Mouse (Mus musculus) neural tube, embryonic 12.5 days (tissue): ENCODE measurements around the gene Naa16. TPM values are rescaled to one million over a fixed set of nuclear protein-coding genes. Genes with fewer than 3 reads are reported as not detected.

Experiments used
- ATAC-seq: fragments of 200-750 bp; cut with Nextera tagmentation; 2 replicates; pipeline ENCODE4 v1.8.0; 2017; ENCODE audit warnings: low read depth, mild to moderate bottlenecking, moderate TSS enrichment, moderate library complexity; ENCODE audit not compliant: low FRiP score
- H3K27ac ChIP-seq: fragments of 300-500 bp; sonication (generic); 2 replicates; pipeline ENCODE4 v1.5.1; 2016
- H3K27me3 ChIP-seq: fragments of 300-500 bp; sonication (generic); replicated peaks from 2 replicates; pipeline ENCODE4 v1.6.1; 2016; ENCODE audit warnings: mild to moderate bottlenecking
- H3K36me3 ChIP-seq: fragments of 300-500 bp; sonication (generic); 2 replicates; pipeline ENCODE4 v1.6.1; 2016; ENCODE audit warnings: mild to moderate bottlenecking
- H3K4me1 ChIP-seq: fragments of 300-500 bp; sonication (generic); 2 replicates; pipeline ENCODE4 v1.6.1; 2016
- H3K4me2 ChIP-seq: fragments of 300-500 bp; sonication (generic); replicated peaks from 2 replicates; pipeline ENCODE4 v1.6.1; 2016; ENCODE audit warnings: mild to moderate bottlenecking
- H3K4me3 ChIP-seq: fragments of 300-500 bp; sonication (generic); 2 replicates; pipeline ENCODE4 v1.5.1; 2016
- H3K9ac ChIP-seq: fragments of 300-500 bp; sonication (generic); 2 replicates; pipeline ENCODE4 v1.6.1; 2016; ENCODE audit warnings: mild to moderate bottlenecking
- H3K9me3 ChIP-seq: fragments of 300-500 bp; sonication (generic); 2 replicates; pipeline ENCODE4 v1.6.1; 2016; ENCODE audit warnings: mild to moderate bottlenecking
- WGBS: fragments of 180-500 bp; shearing (Covaris S2); methylation state at CpG from one replicate; pipeline ENCODE4 v1.1.7; 2016; 5-methylcytosine and 5-hydroxymethylcytosine counted together
- polyA plus RNA-seq: library from polyadenylated mRNA; unstranded; fragments of >200 nt; fragmentation: Nextera tagmentation; extraction: Ambion mirVana; gene quantifications from 2 replicates; pipeline ENCODE4 v1.2.1, GENCODE M21; 2016

Naa16 gene
- polyA plus RNA-seq, 1 experiment from 2014 or later = 31.6 TPM

DNA sequence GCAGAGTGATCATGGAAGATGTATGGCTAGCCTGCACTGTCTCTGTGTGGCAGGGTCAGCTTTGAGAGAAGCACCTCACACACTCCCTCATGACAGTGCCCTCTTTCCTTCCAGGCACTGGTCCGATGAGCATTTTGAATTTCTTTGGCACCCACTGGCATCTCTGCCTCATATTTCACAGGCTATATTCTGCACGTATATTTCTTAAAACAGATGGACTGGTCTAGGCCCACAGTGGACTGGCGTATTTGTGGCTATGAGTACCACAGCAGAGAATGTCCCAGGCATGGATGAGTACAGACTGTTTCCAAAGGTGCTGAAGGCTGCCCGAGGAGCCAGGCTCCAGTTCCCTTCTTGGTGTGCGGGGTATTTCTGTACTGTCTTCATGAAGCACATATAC is 68.7 kb downstream of the Naa16 start:
- ATAC-seq = no peak

DNA sequence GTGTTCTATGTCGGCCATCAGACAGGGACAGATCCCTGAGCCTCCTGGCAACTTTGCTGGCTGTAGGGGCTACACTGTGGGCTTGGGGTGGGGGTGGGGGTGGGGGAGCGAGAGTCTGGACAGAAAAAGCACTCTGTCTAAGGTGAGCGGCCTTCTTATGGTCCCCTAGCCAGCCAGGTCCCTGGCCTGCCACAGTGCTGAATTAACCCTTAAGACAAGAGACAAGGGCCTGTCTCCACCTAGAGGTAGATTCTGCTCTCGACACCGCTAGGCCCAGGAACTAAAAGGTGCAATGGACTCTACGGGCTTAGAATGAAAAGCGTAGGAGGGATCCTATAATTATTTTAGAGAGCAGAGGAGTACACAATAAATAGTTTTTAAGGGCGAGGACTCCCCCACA is 69.4 kb downstream of the Naa16 start:
- H3K4me1 ChIP-seq = no peaks in the 10 kb centered on the region
- H3K36me3 ChIP-seq = no peaks in the 10 kb centered on the region
- no peaks in the 10 kb centered on the region for H3K27me3 ChIP-seq
- ATAC-seq = peak; percentile 61; the same call in 1 of the 2 replicates
- no peak overlapping the region for H3K4me3 ChIP-seq
- H3K4me2 ChIP-seq = no peak overlapping the region
- H3K9me3 ChIP-seq = no peaks in the 10 kb centered on the region
- WGBS = 29% methylated on average over 8 of the region's 8 CpGs
- no peak overlapping the region for H3K27ac ChIP-seq
- no peak overlapping the region for H3K9ac ChIP-seq

More for the DNA sequence above, 68.7 kb downstream of the Naa16 start:
- no peaks in the 10 kb centered on the region for H3K9me3 ChIP-seq
- H3K4me2 ChIP-seq = no peak overlapping the region
- no peak overlapping the region for H3K9ac ChIP-seq
- no peak overlapping the region for H3K27ac ChIP-seq
- H3K4me3 ChIP-seq = no peak overlapping the region
- no peaks in the 10 kb centered on the region for H3K36me3 ChIP-seq
- WGBS = 89% methylated on average over 5 of the region's 5 CpGs
- no peaks in the 10 kb centered on the region for H3K4me1 ChIP-seq
- no peaks in the 10 kb centered on the region for H3K27me3 ChIP-seq

DNA sequence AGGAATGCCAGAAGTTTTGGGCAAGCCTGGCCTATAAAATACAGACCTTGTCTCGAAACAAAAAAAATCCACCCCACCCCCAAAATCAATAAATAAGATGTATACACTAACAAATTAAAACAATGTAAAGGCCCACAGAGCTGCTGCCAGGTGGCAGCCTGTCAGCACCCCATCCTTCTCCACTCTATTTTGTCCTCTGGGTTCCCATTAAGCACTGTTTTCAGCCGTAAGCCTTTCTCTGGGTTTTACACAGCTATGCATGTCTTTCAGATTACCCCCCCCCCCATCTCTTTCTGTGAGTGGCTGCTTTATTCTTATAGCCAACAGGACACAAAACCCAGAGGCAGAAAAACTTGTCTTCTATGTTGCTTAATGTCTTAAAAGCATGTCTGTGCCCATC is 73.0 kb downstream of the Naa16 start:
- Histone ChIP-seq H3K4me3 (no peak overlapping the region), H3K27me3 (no peaks in the 10 kb centered on the region), H3K9me3 (no peaks in the 10 kb centered on the region), H3K4me2 (no peak overlapping the region), H3K9ac (no peak overlapping the region), H3K4me1 (no peaks in the 10 kb centered on the region), H3K36me3 (no peaks in the 10 kb centered on the region), H3K27ac (no peak overlapping the region)
- 55% methylated on average over 2 of the region's 2 CpGs for WGBS
- no peak for ATAC-seq

DNA sequence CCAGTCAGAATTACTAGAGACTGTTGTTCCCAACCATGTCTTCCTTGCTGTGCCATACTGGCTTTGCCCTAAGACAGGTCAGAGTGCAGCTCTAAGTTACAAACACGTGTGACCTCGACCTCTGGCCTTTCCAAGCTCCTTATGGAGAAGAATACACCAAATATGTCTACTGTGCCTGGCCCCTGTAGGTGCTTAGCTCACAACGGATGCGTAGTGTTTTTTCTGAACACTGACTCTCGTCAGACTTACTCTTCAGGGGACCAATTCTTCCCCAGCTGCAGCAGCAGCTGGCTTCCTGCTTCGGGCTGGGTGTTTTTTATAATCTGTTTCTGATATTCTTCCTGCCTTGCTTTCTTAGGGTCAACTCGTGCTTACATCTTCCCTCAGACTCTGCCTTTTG is 74.7 kb downstream of the Naa16 start:
- WGBS = 68% methylated on average over 7 of the region's 7 CpGs
- H3K4me2 ChIP-seq = no peak overlapping the region
- no peaks in the 10 kb centered on the region for H3K4me1 ChIP-seq
- no peaks in the 10 kb centered on the region for H3K36me3 ChIP-seq
- no peak for ATAC-seq
- H3K27ac ChIP-seq = no peak overlapping the region
- H3K4me3 ChIP-seq = no peak overlapping the region
- H3K9me3 ChIP-seq = no peaks in the 10 kb centered on the region
- H3K27me3 ChIP-seq = no peaks in the 10 kb centered on the region
- no peak overlapping the region for H3K9ac ChIP-seq

DNA sequence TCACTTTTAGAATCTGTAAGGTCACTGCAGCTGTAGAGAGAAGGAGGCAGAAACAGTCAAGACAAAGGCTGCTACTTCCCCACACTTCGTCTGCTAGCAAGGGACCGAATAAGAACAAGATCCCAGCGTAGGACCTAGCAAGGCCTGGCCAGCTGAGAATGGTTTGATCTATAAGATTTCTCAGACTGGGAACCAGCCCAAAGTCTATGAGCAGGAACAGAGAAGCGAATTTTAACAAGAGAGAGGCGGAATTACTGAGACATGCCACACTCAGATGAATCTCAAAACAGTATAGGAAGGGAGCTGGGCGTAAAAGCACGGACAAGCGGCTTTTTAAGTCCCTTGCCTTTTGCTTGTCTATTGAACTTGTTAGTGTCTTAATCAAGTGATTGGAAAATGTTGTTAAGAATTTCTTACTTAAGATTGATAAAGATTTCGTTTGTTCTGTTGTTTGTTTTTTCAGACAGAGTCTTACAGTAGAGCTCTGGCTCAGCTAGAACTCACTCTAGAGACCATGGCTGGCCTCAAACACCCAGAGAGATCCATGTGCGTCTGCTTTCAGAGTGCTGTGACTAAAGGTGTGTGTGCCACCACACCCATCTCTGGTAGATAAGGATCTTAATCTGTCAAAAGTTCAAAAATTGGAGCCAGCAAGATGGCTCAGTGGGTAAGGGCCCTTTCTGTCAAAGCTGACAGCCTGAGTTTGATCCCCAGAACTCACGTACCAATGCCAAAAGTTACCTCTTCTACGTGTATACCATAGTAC is 76.2 kb downstream of the Naa16 start:
- H3K9me3 ChIP-seq = no peaks in the 10 kb centered on the region
- no peak overlapping the region for H3K4me2 ChIP-seq
- H3K4me3 ChIP-seq = no peak overlapping the region
- no peak overlapping the region for H3K9ac ChIP-seq
- no peaks in the 10 kb centered on the region for H3K36me3 ChIP-seq
- no peaks in the 10 kb centered on the region for H3K27me3 ChIP-seq
- WGBS = 86% methylated on average over 12 of the region's 12 CpGs
- no peak overlapping the region for H3K27ac ChIP-seq
- ATAC-seq = no peak
- H3K4me1 ChIP-seq = no peaks in the 10 kb centered on the region

DNA sequence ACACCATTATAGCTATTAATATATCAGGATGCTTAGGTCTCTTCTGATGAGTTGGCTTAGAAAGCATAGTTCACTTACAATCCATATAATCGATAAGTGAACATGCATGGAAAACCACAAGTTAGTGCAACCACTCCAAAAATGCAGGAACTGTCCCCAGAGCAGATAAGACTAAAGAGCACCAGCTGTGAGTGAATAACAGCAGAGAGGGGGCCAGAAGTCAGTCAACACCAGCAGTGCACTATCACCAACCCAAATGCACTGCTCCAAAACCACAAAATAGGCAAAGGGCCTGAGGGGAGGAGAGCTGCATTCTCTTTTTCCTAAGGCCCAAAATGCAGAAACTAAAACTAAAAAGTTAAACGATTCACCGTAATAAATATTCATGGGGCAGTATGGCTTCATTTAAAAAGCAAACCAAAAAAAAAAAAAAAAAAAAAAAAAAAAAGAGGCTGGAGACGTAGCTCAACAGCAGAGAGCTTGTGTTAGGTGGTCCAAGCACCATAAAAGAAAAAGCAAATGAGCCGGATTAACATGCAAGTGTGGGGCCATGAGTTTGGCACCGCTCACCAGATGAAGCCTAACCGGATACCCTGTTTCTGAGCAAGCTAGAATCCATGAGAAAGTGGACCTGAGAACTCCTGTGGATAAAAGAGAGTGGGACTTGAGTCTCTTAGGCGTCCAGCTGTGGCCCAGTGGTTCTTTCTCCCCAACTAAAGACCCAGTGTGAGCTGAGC is 77.0 kb downstream of the Naa16 start:
- Histone ChIP-seq H3K9ac (no peak overlapping the region), H3K4me1 (0 out of 2 replicates have a peak, but pooled peaks cover 4% of the 10 kb centered on the region), H3K4me2 (no peak overlapping the region), H3K9me3 (no peaks in the 10 kb centered on the region), H3K36me3 (no peaks in the 10 kb centered on the region), H3K4me3 (no peak overlapping the region), H3K27ac (no peak overlapping the region), H3K27me3 (no peaks in the 10 kb centered on the region; the same call in 1 of the 2 replicates)
- no peak for ATAC-seq
- 72% methylated on average over 8 of the region's 8 CpGs for WGBS

DNA sequence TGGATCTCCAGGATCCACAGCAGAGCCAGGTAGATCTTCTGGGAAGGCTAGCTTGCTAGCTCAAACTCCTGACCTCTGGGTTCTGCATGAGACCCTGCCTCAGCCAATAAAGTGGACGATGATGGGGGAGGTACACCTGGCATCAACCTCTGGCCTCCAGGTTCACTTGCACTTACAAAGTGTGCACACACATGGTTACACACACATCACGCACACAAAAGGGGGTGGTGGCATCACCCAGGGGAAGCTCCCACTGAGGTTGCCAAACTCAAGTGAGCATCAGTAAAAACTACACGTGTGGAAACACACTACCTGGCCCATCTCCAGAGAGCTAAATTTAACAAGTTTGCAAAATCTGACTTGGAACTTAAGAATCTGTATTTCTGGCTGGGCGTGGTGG is 77.9 kb downstream of the Naa16 start:
- Histone ChIP-seq H3K4me3 (no peak overlapping the region), H3K9me3 (no peaks in the 10 kb centered on the region), H3K36me3 (no peaks in the 10 kb centered on the region), H3K27ac (no peak overlapping the region), H3K9ac (no peak overlapping the region), H3K4me1 (peaks cover 4% of the 10 kb centered on the region; the same call in 1 of the 2 replicates), H3K27me3 (no peaks in the 10 kb centered on the region; the same call in 1 of the 2 replicates), H3K4me2 (no peak overlapping the region)
- WGBS = 89% methylated on average over 4 of the region's 4 CpGs
- no peak for ATAC-seq

DNA sequence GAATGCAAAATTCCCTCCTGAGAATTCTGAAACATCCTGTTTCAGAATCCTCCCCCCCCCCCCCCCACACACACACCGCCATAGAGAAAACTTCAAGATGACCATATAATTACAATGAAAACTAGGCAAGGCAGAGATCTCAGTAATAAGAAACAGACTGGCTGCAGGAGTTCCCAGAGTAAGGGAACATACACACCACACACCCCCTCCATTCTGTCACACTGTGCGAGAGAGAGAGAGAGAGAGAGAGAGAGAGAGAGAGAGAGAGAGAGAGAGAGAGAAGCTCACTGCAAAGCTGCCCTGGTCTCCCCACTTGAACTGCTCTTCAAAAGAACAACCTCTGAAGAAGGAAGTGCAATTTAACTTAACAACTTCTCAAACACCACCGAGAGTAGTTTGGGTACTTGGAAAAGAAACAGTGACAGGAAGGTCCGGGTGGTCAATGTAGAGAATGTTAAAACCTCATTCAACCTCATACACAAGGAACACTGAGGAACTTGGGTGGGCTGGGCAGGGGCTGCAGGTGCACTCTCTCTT is 78.6 kb downstream of the Naa16 start:
- Histone ChIP-seq H3K4me3 (no peak overlapping the region), H3K9ac (no peak overlapping the region), H3K27ac (no peak overlapping the region), H3K4me1 (peaks cover 4% of the 10 kb centered on the region; the same call in 1 of the 2 replicates), H3K27me3 (no peaks in the 10 kb centered on the region; the same call in 1 of the 2 replicates), H3K36me3 (no peaks in the 10 kb centered on the region), H3K4me2 (no peak overlapping the region), H3K9me3 (no peaks in the 10 kb centered on the region)
- 41% methylated on average over 4 of the region's 4 CpGs for WGBS
- no peak for ATAC-seq

DNA sequence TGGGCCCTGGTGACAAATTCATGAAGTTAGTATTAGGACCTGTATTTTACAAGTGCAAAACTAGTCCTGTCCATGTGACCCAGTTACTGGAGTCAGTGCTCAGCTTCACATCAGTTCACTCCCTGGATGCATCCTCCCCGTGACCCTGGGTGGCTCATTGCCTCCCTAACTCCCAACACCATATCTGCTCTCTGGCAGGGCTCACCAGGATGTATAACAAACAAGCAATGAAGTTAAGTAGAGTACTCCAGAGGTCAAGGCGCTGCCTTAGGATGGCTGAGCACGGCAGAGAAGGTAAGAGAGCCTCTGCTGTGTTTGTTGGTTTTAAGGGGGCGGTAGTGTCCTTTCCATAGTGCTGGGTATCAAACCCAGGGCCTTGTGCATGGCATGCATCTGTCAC is 81.5 kb downstream of the Naa16 start:
- no peak overlapping the region for H3K4me3 ChIP-seq
- WGBS = 44% methylated on average over 4 of the region's 4 CpGs
- H3K4me2 ChIP-seq = no peak overlapping the region
- no peaks in the 10 kb centered on the region for H3K9me3 ChIP-seq
- H3K9ac ChIP-seq = no peak overlapping the region
- H3K36me3 ChIP-seq = no peaks in the 10 kb centered on the region
- no peak for ATAC-seq
- H3K27ac ChIP-seq = no peak overlapping the region
- H3K4me1 ChIP-seq = peaks cover 4% of the 10 kb centered on the region; the same call in 1 of the 2 replicates
- no peaks in the 10 kb centered on the region; the same call in 1 of the 2 replicates for H3K27me3 ChIP-seq

DNA sequence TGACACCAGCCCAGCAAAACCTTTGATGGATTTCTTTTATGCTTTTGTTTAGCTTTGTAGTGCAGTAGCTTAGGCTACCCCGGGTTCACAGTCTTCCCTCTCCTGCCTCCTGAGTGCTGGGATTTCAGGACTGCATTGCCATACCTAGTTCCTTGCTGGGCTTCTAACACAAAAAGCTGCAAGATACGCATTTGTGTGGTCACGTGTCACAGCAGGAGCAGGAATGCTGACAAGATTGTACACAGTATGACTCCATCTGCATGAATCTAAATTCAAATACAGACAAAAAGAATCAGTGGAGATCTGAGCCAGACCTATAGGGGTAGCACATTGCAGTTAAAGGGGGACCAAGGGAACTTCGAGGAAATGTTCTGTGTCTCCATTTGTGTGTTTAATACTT is 82.2 kb downstream of the Naa16 start:
- no peaks in the 10 kb centered on the region; the same call in 1 of the 2 replicates for H3K27me3 ChIP-seq
- ATAC-seq = no peak
- 19% methylated on average over 4 of the region's 4 CpGs for WGBS
- no peak overlapping the region for H3K4me3 ChIP-seq
- no peak overlapping the region for H3K9ac ChIP-seq
- H3K4me1 ChIP-seq = peaks cover 4% of the 10 kb centered on the region; the same call in 1 of the 2 replicates
- no peaks in the 10 kb centered on the region for H3K9me3 ChIP-seq
- H3K36me3 ChIP-seq = no peaks in the 10 kb centered on the region
- no peak overlapping the region for H3K4me2 ChIP-seq
- H3K27ac ChIP-seq = no peak overlapping the region

DNA sequence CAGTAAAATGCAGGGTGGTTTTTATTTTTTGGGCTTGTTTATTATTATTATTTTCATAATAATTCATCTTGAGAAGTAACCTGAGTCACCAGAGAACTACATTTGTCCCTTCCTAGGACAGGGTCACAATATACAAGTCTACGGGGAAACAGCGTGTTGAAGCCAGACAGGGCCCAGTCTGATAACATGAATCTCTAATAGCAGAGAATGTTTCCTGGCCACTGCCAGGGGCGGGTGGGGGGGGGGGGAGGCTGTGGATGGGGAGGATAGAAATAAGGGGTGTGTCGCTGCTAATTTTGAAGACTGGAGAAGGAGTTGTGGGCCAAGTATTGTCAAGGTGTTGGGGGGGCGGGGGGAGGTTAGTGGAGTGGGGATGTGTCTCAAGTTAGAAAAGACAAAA is 82.7 kb downstream of the Naa16 start:
- no peak overlapping the region for H3K9ac ChIP-seq
- H3K4me2 ChIP-seq = no peak overlapping the region
- H3K36me3 ChIP-seq = no peaks in the 10 kb centered on the region
- H3K4me3 ChIP-seq = no peak overlapping the region
- H3K4me1 ChIP-seq = peaks cover 4% of the 10 kb centered on the region; the same call in 1 of the 2 replicates
- WGBS = 65% methylated on average over 5 of the region's 5 CpGs
- no peaks in the 10 kb centered on the region for H3K9me3 ChIP-seq
- H3K27ac ChIP-seq = no peak overlapping the region
- H3K27me3 ChIP-seq = no peaks in the 10 kb centered on the region; the same call in 1 of the 2 replicates
- ATAC-seq = no peak

DNA sequence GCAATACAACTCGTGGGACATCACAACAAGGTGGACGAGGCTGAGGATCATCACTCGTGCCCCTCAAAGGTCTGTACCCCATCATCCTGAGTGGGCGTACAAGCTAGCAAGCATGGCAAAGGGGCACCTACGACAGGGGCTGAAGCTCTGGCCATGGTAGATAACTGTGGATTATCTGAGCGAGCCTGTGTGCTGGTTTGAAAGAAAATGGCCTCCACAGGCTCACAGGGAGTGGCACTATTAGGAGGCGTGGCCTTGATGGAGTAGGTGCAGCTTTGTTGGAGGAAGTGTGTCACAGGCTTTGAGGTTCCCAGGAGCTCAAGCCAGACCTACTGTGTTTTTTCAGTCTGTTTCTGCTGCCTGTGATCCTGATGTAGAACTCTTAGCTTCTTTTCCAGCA is 83.4 kb downstream of the Naa16 start:
- no peak overlapping the region for H3K4me2 ChIP-seq
- no peak for ATAC-seq
- WGBS = 88% methylated on average over 7 of the region's 7 CpGs
- no peak overlapping the region for H3K4me3 ChIP-seq
- H3K27me3 ChIP-seq = peaks cover 4% of the 10 kb centered on the region; the same call in 1 of the 2 replicates
- H3K27ac ChIP-seq = no peak overlapping the region
- H3K9ac ChIP-seq = no peak overlapping the region
- no peaks in the 10 kb centered on the region for H3K9me3 ChIP-seq
- no peaks in the 10 kb centered on the region for H3K36me3 ChIP-seq
- H3K4me1 ChIP-seq = peaks cover 4% of the 10 kb centered on the region; the same call in 1 of the 2 replicates
